Mouse (Mus musculus) embryonic fibroblast, embryonic 13.5 days (primary cell): ENCODE measurements around the gene Slc26a11.

Experiments used
- CTCF ChIP-seq: IDR thresholded peaks from 2 replicates; pipeline ENCODE4 v1.5.1; 2011; ENCODE audit warnings: mild to moderate bottlenecking, control low read depth, low read length, moderate library complexity, borderline replicate concordance; ENCODE audit not compliant: insufficient read depth
- POLR2A ChIP-seq: IDR thresholded peaks from 2 replicates; pipeline ENCODE4 v1.6.1; 2011; ENCODE audit warnings: low read depth, mild to moderate bottlenecking, control low read depth, low read length, moderate library complexity

GRCm38 (mm10) chr11:119392800-119393482 is 37.6 kb downstream of the Slc26a11 start, which contains the start of gene Rnf213:
- no peak for TF ChIP-seq CTCF
- peak; percentile 97 for TF ChIP-seq POLR2A
